Mouse (Mus musculus): ENCODE measurements around the gene Capn7. TPM values are rescaled to one million over a fixed set of nuclear protein-coding genes. Genes with fewer than 3 reads are reported as not detected.
A peak's percentile ranks its signal among the peaks of the same experiment; 100 is the strongest.

The Capn7 gene
- 41.0 and 41.1 TPM in 2 replicates for polyA plus RNA-seq (2015; fragmentation: Nextera tagmentation; extraction: Ambion mirVana)

GRCm38 (mm10) chr14:31336369-31337155 is at the start of gene Capn7:
TSS of gene Capn7 (plus strand) at chr14:31336638.
- WGBS, result under 1% methylated on average over 78 of the region's 78 CpGs

GRCm38 (mm10) chr14:31313192-31313591 is 23.2 kb upstream of the Capn7 start:
- WGBS, result 33% methylated on average over 3 of the region's 3 CpGs
- ATAC-seq (ENCODE audit: insufficient number of reproducible peaks, insufficient read depth, low FRiP score, low TSS enrichment, low read depth), result no peak

More at GRCm38 (mm10) chr14:31336369-31337155, at the start of gene Capn7:
- Histone ChIP-seq H3K4me1 (peaks cover 4% of the 10 kb centered on the region), H3K4me2 (peak within 1 kb of the TSS; percentile 71), H3K4me3 (peak within 1 kb of the TSS; percentile 86), H3K9me3 (no peaks in the 10 kb centered on the region), H3K27me3 (no peaks in the 10 kb centered on the region), H3K27ac (peak within 1 kb of the TSS; percentile 93), H3K9ac (peak within 1 kb of the TSS; percentile 91), H3K36me3 (peaks cover 3% of the 10 kb centered on the region; the same call in 1 of the 2 replicates)
- peak; percentile 93 for ATAC-seq (ENCODE audit: insufficient number of reproducible peaks, insufficient read depth, low FRiP score, low TSS enrichment, low read depth)

GRCm38 (mm10) chr14:31316613-31317012 is 19.8 kb upstream of the Capn7 start:
- no peak overlapping the region for H3K4me3 ChIP-seq
- no peak overlapping the region for H3K9ac ChIP-seq
- peaks cover 2% of the 10 kb centered on the region; the same call in 1 of the 2 replicates for H3K4me1 ChIP-seq
- WGBS, result 85% methylated on average over 12 of the region's 12 CpGs
- H3K27ac ChIP-seq, result no peak overlapping the region
- H3K27me3 ChIP-seq, result no peaks in the 10 kb centered on the region
- no peak overlapping the region for H3K4me2 ChIP-seq
- no peaks in the 10 kb centered on the region for H3K9me3 ChIP-seq
- ATAC-seq (ENCODE audit: insufficient number of reproducible peaks, insufficient read depth, low FRiP score, low TSS enrichment, low read depth), result no peak
- H3K36me3 ChIP-seq, result no peaks in the 10 kb centered on the region

More at GRCm38 (mm10) chr14:31313192-31313591, 23.2 kb upstream of the Capn7 start:
- no peak overlapping the region for H3K9ac ChIP-seq
- H3K4me3 ChIP-seq, result no peak overlapping the region
- H3K4me1 ChIP-seq, result peaks cover 2% of the 10 kb centered on the region; the same call in 1 of the 2 replicates
- H3K4me2 ChIP-seq, result no peak overlapping the region
- H3K27ac ChIP-seq, result no peak overlapping the region
- no peaks in the 10 kb centered on the region for H3K9me3 ChIP-seq
- H3K36me3 ChIP-seq, result no peaks in the 10 kb centered on the region
- no peaks in the 10 kb centered on the region for H3K27me3 ChIP-seq

- H3K4me1 ChIP-seq, result peaks cover 2% of the 10 kb centered on the region; the same call in 1 of the 2 replicates
- no peaks in the 10 kb centered on the region for H3K36me3 ChIP-seq
- 81% methylated on average over 3 of the region's 3 CpGs for WGBS
- H3K27me3 ChIP-seq, result no peaks in the 10 kb centered on the region
- no peak overlapping the region for H3K27ac ChIP-seq
- no peak overlapping the region for H3K9ac ChIP-seq
- ATAC-seq (ENCODE audit: insufficient number of reproducible peaks, insufficient read depth, low FRiP score, low TSS enrichment, low read depth), result no peak
- no peaks in the 10 kb centered on the region for H3K9me3 ChIP-seq
- H3K4me2 ChIP-seq, result no peak overlapping the region
- H3K4me3 ChIP-seq, result no peak overlapping the region
Observed at GRCm38 (mm10) chr14:31317754-31318153, 18.7 kb upstream of the Capn7 start.

GRCm38 (mm10) chr14:31319546-31319945 is 16.9 kb upstream of the Capn7 start:
- H3K4me2 ChIP-seq, result no peak overlapping the region
- no peak overlapping the region for H3K9ac ChIP-seq
- H3K36me3 ChIP-seq, result no peaks in the 10 kb centered on the region
- peaks cover 4% of the 10 kb centered on the region; the same call in 1 of the 2 replicates for H3K27me3 ChIP-seq
- H3K4me1 ChIP-seq, result peaks cover 8% of the 10 kb centered on the region
- no peak overlapping the region for H3K4me3 ChIP-seq
- WGBS, result 85% methylated on average over 10 of the region's 10 CpGs
- no peak for ATAC-seq (ENCODE audit: insufficient number of reproducible peaks, insufficient read depth, low FRiP score, low TSS enrichment, low read depth)
- H3K9me3 ChIP-seq, result no peaks in the 10 kb centered on the region
- no peak overlapping the region for H3K27ac ChIP-seq

GRCm38 (mm10) chr14:31321181-31321580 is 15.3 kb upstream of the Capn7 start:
- Histone ChIP-seq H3K4me1 (peaks cover 8% of the 10 kb centered on the region), H3K27me3 (peaks cover 7% of the 10 kb centered on the region; the same call in 1 of the 2 replicates), H3K4me2 (no peak overlapping the region), H3K27ac (no peak overlapping the region), H3K4me3 (no peak overlapping the region), H3K9ac (no peak overlapping the region), H3K9me3 (no peaks in the 10 kb centered on the region), H3K36me3 (no peaks in the 10 kb centered on the region)
- ATAC-seq (ENCODE audit: insufficient number of reproducible peaks, insufficient read depth, low FRiP score, low TSS enrichment, low read depth), result no peak
- 85% methylated on average over 11 of the region's 11 CpGs for WGBS

- no peak overlapping the region for H3K27ac ChIP-seq
- H3K4me3 ChIP-seq, result no peak overlapping the region
- H3K4me1 ChIP-seq, result peaks cover 6% of the 10 kb centered on the region; the same call in 1 of the 2 replicates
- 84% methylated on average over 3 of the region's 3 CpGs for WGBS
- H3K4me2 ChIP-seq, result no peak overlapping the region
- no peaks in the 10 kb centered on the region for H3K36me3 ChIP-seq
- H3K9me3 ChIP-seq, result no peaks in the 10 kb centered on the region
- peaks cover 7% of the 10 kb centered on the region; the same call in 1 of the 2 replicates for H3K27me3 ChIP-seq
- ATAC-seq (ENCODE audit: insufficient number of reproducible peaks, insufficient read depth, low FRiP score, low TSS enrichment, low read depth), result no peak
- no peak overlapping the region for H3K9ac ChIP-seq
Observed at GRCm38 (mm10) chr14:31322191-31322590, 14.2 kb upstream of the Capn7 start.

- peak overlapping the region; percentile 41 for H3K4me3 ChIP-seq
- peak overlapping the region; percentile 65 for H3K4me2 ChIP-seq
- 72% methylated on average over 4 of the region's 4 CpGs for WGBS
- peaks cover 6% of the 10 kb centered on the region; the same call in 1 of the 2 replicates for H3K4me1 ChIP-seq
- peak overlapping the region; percentile 56; the same call in 1 of the 2 replicates for H3K9ac ChIP-seq
- H3K36me3 ChIP-seq, result no peaks in the 10 kb centered on the region
- peaks cover 7% of the 10 kb centered on the region; the same call in 1 of the 2 replicates for H3K27me3 ChIP-seq
- ATAC-seq (ENCODE audit: insufficient number of reproducible peaks, insufficient read depth, low FRiP score, low TSS enrichment, low read depth), result no peak
- H3K9me3 ChIP-seq, result no peaks in the 10 kb centered on the region
- H3K27ac ChIP-seq, result no peak overlapping the region
Observed at GRCm38 (mm10) chr14:31323189-31323588, 13.2 kb upstream of the Capn7 start.

GRCm38 (mm10) chr14:31323849-31324792 is 12.3 kb upstream of the Capn7 start, which contains the start of gene Dnah1:
TSS of gene Dnah1 (minus strand) at chr14:31323896.
- no peaks in the 10 kb centered on the region for H3K36me3 ChIP-seq
- H3K9me3 ChIP-seq, result no peaks in the 10 kb centered on the region
- no peak for ATAC-seq (ENCODE audit: insufficient number of reproducible peaks, insufficient read depth, low FRiP score, low TSS enrichment, low read depth)
- H3K27ac ChIP-seq, result no peak within 1 kb of the TSS
- H3K4me2 ChIP-seq, result peak within 1 kb of the TSS; percentile 65
- peak within 1 kb of the TSS; percentile 41 for H3K4me3 ChIP-seq
- H3K4me1 ChIP-seq, result peaks cover 6% of the 10 kb centered on the region; the same call in 1 of the 2 replicates
- H3K9ac ChIP-seq, result peak within 1 kb of the TSS; percentile 56
- WGBS, result 28% methylated on average over 28 of the region's 28 CpGs
- peaks cover 7% of the 10 kb centered on the region; the same call in 1 of the 2 replicates for H3K27me3 ChIP-seq

- Histone ChIP-seq H3K36me3 (no peaks in the 10 kb centered on the region), H3K4me1 (peaks cover 6% of the 10 kb centered on the region; the same call in 1 of the 2 replicates), H3K4me2 (no peak overlapping the region), H3K27ac (no peak overlapping the region), H3K9me3 (no peaks in the 10 kb centered on the region), H3K4me3 (no peak overlapping the region), H3K9ac (no peak overlapping the region), H3K27me3 (peaks cover 7% of the 10 kb centered on the region; the same call in 1 of the 2 replicates)
- 67% methylated on average over 10 of the region's 10 CpGs for WGBS
- no peak for ATAC-seq (ENCODE audit: insufficient number of reproducible peaks, insufficient read depth, low FRiP score, low TSS enrichment, low read depth)
Observed at GRCm38 (mm10) chr14:31324851-31325250, 11.6 kb upstream of the Capn7 start.

- no peak overlapping the region for H3K9ac ChIP-seq
- H3K27ac ChIP-seq, result no peak overlapping the region
- ATAC-seq (ENCODE audit: insufficient number of reproducible peaks, insufficient read depth, low FRiP score, low TSS enrichment, low read depth), result no peak
- WGBS, result 42% methylated on average over 5 of the region's 5 CpGs
- peaks cover 6% of the 10 kb centered on the region; the same call in 1 of the 2 replicates for H3K4me1 ChIP-seq
- H3K4me2 ChIP-seq, result no peak overlapping the region
- H3K27me3 ChIP-seq, result peaks cover 9% of the 10 kb centered on the region; the same call in 1 of the 2 replicates
- no peaks in the 10 kb centered on the region for H3K9me3 ChIP-seq
- H3K4me3 ChIP-seq, result no peak overlapping the region
- no peaks in the 10 kb centered on the region for H3K36me3 ChIP-seq
Observed at GRCm38 (mm10) chr14:31325551-31325950, 10.9 kb upstream of the Capn7 start.

All from embryonic facial prominence, embryonic 13.5 days (tissue).